Mouse (Mus musculus) stomach, postnatal 0 days (tissue): ENCODE measurements at regions not wholly inside any gene's neighbourhood (a gene's known extent, or its start where the extent isn't known, plus 50 kb on each side); places are given as distances from the start of the nearest gene placed in this dataset.

Source experiments
- ATAC-seq: fragments of 200-750 bp; cut with Nextera tagmentation; 2 replicates; pipeline ENCODE4 v1.8.0; 2017; ENCODE audit not compliant: low FRiP score, low TSS enrichment
- DNase-seq: peaks from one replicate; pipeline ENCODE4 v3.0.0-alpha.2; 2016; ENCODE audit warnings: low spot score
- H3K27ac ChIP-seq: fragments of 300-500 bp; sonication (generic); replicated peaks from 2 replicates; pipeline ENCODE4 v1.5.1; 2014; ENCODE audit warnings: mild to moderate bottlenecking, control low read depth
- H3K27me3 ChIP-seq: fragments of 300-500 bp; sonication (generic); 2 replicates; pipeline ENCODE4 v1.6.1; 2014; ENCODE audit warnings: low read length; ENCODE audit not compliant: control insufficient read depth, insufficient read depth
- H3K36me3 ChIP-seq: fragments of 300-500 bp; sonication (generic); 2 replicates; pipeline ENCODE4 v1.6.1; 2014; ENCODE audit warnings: low read length, mixed read lengths; ENCODE audit not compliant: control insufficient read depth, insufficient read depth
- H3K4me1 ChIP-seq: fragments of 300-500 bp; sonication (generic); replicated peaks from 2 replicates; pipeline ENCODE4 v1.6.1; 2014; ENCODE audit warnings: antibody characterized with exemption; ENCODE audit not compliant: control insufficient read depth, insufficient read depth
- H3K4me2 ChIP-seq: fragments of 300-500 bp; sonication (generic); replicated peaks from 2 replicates; pipeline ENCODE4 v1.6.1; 2014; ENCODE audit warnings: low read depth, mild to moderate bottlenecking, control low read depth, moderate library complexity
- H3K4me3 ChIP-seq: fragments of 300-500 bp; sonication (generic); 2 replicates; pipeline ENCODE4 v1.5.1; 2014; ENCODE audit warnings: low read depth, low read length, control low read depth
- H3K9ac ChIP-seq: fragments of 300-500 bp; sonication (generic); 2 replicates; pipeline ENCODE4 v1.6.1; 2014; ENCODE audit warnings: mild to moderate bottlenecking, low read length, control low read depth, mixed read lengths
- H3K9me3 ChIP-seq: fragments of 300-500 bp; sonication (generic); 2 replicates; pipeline ENCODE4 v1.6.1; 2016; ENCODE audit warnings: low read length; ENCODE audit not compliant: control insufficient read depth
- CTCF ChIP-seq: IDR thresholded peaks from 2 replicates; pipeline ENCODE4 v1.5.1; 2016; ENCODE audit warnings: antibody characterized with exemption, low read depth, mild to moderate bottlenecking, moderate library complexity
- EP300 ChIP-seq: optimal IDR thresholded peaks from 2 replicates; pipeline ENCODE3; 2016; ENCODE audit warnings: antibody characterized with exemption
- WGBS: fragments of 180-500 bp; shearing (Covaris S2); extraction: QIAGEN DNeasy Blood & Tissue Kit; methylation state at CpG from one replicate; pipeline ENCODE4 v1.1.7; 2014; 5-methylcytosine and 5-hydroxymethylcytosine counted together

DNA sequence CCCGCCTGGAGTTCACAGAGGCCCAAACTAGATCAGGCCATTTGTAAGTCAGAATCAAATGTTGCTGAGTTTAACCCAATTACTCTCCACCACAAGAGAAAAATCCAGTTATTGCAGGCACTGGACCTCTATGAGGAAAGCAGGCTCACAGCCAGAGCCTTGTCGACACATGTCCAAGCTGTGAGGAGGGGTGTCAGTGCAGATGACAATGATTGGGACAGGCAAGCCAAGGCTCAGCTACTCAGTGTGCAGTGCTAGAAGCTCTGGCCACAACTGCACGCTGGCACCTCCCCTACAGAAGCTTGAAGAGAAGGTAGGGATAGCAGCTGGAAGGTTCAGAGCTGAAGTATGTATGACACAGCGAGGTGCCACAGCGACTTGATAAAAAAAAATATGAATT, 253.4 kb downstream of the Cog6 start:
- no peak overlapping the region for H3K4me3 ChIP-seq
- WGBS, result 54% methylated on average over 5 of the region's 5 CpGs
- ATAC-seq (no peak), DNase-seq (no peak)
- H3K27ac ChIP-seq, result no peak overlapping the region
- no peaks in the 10 kb centered on the region for H3K36me3 ChIP-seq
- H3K4me2 ChIP-seq, result no peak overlapping the region
- no peaks in the 10 kb centered on the region for H3K9me3 ChIP-seq
- no peak for TF ChIP-seq CTCF
- TF ChIP-seq EP300, result no peak
- H3K27me3 ChIP-seq, result no peaks in the 10 kb centered on the region
- no peak overlapping the region for H3K9ac ChIP-seq
- H3K4me1 ChIP-seq, result no peaks in the 10 kb centered on the region

DNA sequence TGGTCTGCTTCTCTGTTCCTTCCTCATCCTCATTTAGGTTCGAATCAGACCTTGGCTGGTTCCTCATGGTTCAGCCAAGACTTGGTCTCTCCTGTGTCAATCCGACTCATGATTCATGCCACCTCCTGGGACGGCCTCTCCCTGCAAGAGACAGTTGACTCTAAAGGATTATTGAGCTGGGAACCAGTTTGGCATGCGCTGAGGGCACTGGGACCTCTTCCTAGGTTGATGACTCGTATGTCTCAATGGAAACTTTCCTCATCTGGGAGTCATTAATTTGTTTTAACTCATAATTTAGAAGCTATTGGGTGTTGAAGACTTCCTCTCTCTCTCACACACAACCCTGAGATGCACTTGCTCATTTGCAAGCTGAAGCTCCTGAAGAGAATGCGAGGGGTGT, 254.5 kb downstream of the Cog6 start:
- ATAC-seq (no peak), DNase-seq (no peak)
- Histone ChIP-seq H3K36me3 (no peaks in the 10 kb centered on the region), H3K27ac (no peak overlapping the region), H3K9me3 (no peaks in the 10 kb centered on the region), H3K9ac (no peak overlapping the region), H3K4me3 (no peak overlapping the region), H3K4me2 (no peak overlapping the region), H3K27me3 (no peaks in the 10 kb centered on the region), H3K4me1 (no peaks in the 10 kb centered on the region)
- no peak for TF ChIP-seq EP300
- no peak for TF ChIP-seq CTCF
- WGBS, result 76% methylated on average over 6 of the region's 6 CpGs

DNA sequence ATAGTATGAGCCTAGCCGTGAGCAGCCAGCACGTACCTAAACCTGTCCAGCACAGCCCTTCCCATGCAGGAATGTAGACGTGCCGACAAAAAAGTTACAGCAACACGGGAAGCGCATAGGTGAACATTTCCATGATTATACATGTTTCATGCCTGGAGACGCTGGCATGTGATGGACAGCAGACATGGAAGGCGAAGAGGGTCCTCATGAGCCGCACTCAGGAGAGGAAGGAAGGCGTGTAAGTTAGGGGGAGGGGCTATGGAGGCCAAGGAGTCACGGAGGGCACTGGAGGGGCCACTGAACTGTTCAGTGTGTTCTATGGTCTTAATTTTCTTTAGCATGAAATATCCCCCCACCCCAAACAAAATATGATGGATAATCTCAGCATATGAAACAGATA, 257.2 kb downstream of the Cog6 start:
- Histone ChIP-seq H3K9ac (no peak overlapping the region), H3K4me3 (no peak overlapping the region), H3K4me2 (no peak overlapping the region), H3K36me3 (no peaks in the 10 kb centered on the region), H3K27ac (no peak overlapping the region), H3K4me1 (no peaks in the 10 kb centered on the region), H3K9me3 (no peaks in the 10 kb centered on the region), H3K27me3 (no peaks in the 10 kb centered on the region)
- no peak for TF ChIP-seq EP300
- TF ChIP-seq CTCF, result no peak
- DNase-seq (no peak), ATAC-seq (no peak)
- WGBS, result 85% methylated on average over 11 of the region's 11 CpGs

DNA sequence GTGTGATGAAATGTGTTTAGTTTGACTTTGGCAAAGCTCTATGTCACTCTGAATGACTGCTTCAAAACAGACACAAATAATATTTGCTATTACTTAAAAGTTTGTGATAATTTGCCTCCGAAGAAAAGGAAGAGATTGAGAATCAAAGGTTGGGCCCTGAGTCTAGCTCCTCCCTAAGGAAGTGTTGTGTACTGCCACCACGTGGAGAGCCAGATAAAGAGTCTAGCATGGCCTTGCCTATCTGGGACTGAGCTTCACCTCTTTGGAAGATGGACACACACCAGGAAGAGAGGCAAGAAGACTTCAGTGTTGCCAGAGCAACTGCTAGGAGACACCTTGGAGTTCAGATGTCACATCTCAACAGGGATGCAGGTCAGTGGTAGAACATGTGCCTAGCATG, 258.5 kb downstream of the Cog6 start:
- ATAC-seq, result no peak
- DNase-seq, result peak; percentile 52
- H3K4me1 ChIP-seq, result no peaks in the 10 kb centered on the region
- H3K27me3 ChIP-seq, result no peaks in the 10 kb centered on the region
- no peaks in the 10 kb centered on the region for H3K36me3 ChIP-seq
- H3K4me2 ChIP-seq, result no peak overlapping the region
- H3K9me3 ChIP-seq, result no peaks in the 10 kb centered on the region
- WGBS, result 9% methylated on average over 2 of the region's 2 CpGs
- H3K27ac ChIP-seq, result no peak overlapping the region
- no peak for TF ChIP-seq EP300
- peak; percentile 82 for TF ChIP-seq CTCF
- H3K4me3 ChIP-seq, result no peak overlapping the region
- H3K9ac ChIP-seq, result no peak overlapping the region

DNA sequence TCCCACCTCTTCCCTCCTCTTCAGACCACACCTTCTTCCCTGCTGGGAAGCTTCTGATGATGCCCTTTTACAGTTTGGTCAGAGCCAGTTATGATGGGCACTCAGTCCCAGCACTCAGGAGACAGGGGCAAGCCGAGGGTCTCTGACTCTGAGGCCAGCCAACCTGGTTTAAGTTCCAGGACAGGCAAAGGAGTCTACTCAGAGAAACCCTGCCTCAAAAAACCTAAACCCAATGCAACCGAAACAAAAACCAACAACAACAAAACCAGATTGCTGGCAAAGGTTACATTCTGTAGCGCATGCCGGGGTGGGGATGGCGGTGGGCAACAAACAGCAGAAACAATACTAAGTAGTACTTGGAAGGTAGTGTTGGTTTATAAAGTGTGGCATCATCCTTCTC, 260.2 kb downstream of the Cog6 start:
- H3K4me2 ChIP-seq, result no peak overlapping the region
- no peak overlapping the region for H3K9ac ChIP-seq
- no peak overlapping the region for H3K27ac ChIP-seq
- H3K27me3 ChIP-seq, result no peaks in the 10 kb centered on the region
- no peaks in the 10 kb centered on the region for H3K9me3 ChIP-seq
- TF ChIP-seq EP300, result no peak
- no peak for TF ChIP-seq CTCF
- ATAC-seq (no peak), DNase-seq (no peak)
- no peaks in the 10 kb centered on the region for H3K36me3 ChIP-seq
- H3K4me3 ChIP-seq, result no peak overlapping the region
- H3K4me1 ChIP-seq, result no peaks in the 10 kb centered on the region
- WGBS, result 91% methylated on average over 5 of the region's 5 CpGs

DNA sequence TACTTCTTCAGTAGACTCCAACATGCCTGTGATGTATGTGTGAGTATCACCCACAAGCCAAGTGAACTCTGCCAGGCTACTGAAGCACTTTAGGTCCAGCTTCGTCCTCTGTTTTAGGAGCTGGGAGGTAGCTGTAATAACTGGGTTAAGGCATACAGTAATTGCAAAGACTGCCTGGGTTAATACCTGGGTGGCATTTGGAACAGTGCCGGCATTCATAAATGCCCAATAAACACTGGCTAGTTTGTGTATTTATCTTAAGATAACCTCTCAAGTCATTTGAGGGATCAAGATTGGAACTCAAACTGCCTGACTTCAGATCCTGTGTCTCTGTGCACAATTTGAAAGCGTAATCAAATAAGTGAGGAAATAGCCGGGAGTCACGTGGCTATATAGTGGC, 261.0 kb downstream of the Cog6 start:
- no peak for DNase-seq
- H3K36me3 ChIP-seq, result no peaks in the 10 kb centered on the region
- no peaks in the 10 kb centered on the region for H3K9me3 ChIP-seq

More for the DNA sequence above, 261.0 kb downstream of the Cog6 start:
- TF ChIP-seq EP300 (no peak), CTCF (no peak)
- Histone ChIP-seq H3K4me2 (no peak overlapping the region), H3K27me3 (no peaks in the 10 kb centered on the region), H3K27ac (no peak overlapping the region), H3K9ac (no peak overlapping the region), H3K4me3 (no peak overlapping the region), H3K4me1 (no peaks in the 10 kb centered on the region)
- no peak for ATAC-seq
- 44% methylated on average over 5 of the region's 5 CpGs for WGBS
